Mouse (Mus musculus) brain, embryonic 14.5 days (tissue): ENCODE results near the gene Thoc5. TPM values are rescaled to one million over a fixed set of nuclear protein-coding genes. Genes with fewer than 3 reads are reported as not detected.

Experiments
- DNase-seq: peaks from one replicate; pipeline ENCODE4 v3.0.0-alpha.2; 2011; ENCODE audit warnings: low read depth
- CTCF ChIP-seq: fragments of 200-500 bp; IDR thresholded peaks from 2 replicates; pipeline ENCODE4 v1.5.1; 2012; ENCODE audit warnings: inconsistent platforms, mild to moderate bottlenecking, moderate library complexity, borderline replicate concordance; ENCODE audit not compliant: insufficient read depth, insufficient read length; ENCODE audit errors: extremely low read depth
- POLR2A ChIP-seq: fragments of 200-500 bp; IDR thresholded peaks from 2 replicates; pipeline ENCODE4 v1.6.1; 2012; ENCODE audit warnings: mild to moderate bottlenecking, inconsistent platforms, borderline replicate concordance; ENCODE audit not compliant: poor library complexity, insufficient read depth, insufficient read length, severe bottlenecking; ENCODE audit errors: extremely low read depth
- polyA plus RNA-seq: library from polyadenylated mRNA; depleted of rRNA; stranded (reverse); fragments of >200 nt; gene quantifications from 2 replicates; pipeline ENCODE4 v1.2.3, GENCODE M21; 2012

Thoc5 gene
- polyA plus RNA-seq, 1 experiment: 75.1 TPM

GRCm38 (mm10) chr11:4865645-4866251 is 29.4 kb upstream of the Thoc5 start:
- DNase-seq: peak; percentile 88
- peak; percentile 69; the same call in 1 of the 2 replicates for TF ChIP-seq CTCF
- TF ChIP-seq POLR2A: no peak

GRCm38 (mm10) chr11:4873755-4874475 is 21.2 kb upstream of the Thoc5 start, which contains the start of gene Nipsnap1:
Nipsnap1 (plus strand) TSS chr11:4873951.
- DNase-seq: peak; percentile 95
- TF ChIP-seq POLR2A (peak; percentile 65; the same call in 1 of the 2 replicates), CTCF (no peak)

GRCm38 (mm10) chr11:4874551-4874950 is 20.6 kb upstream of the Thoc5 start:
- no peak for TF ChIP-seq POLR2A
- TF ChIP-seq CTCF: no peak
- peak; percentile 28 for DNase-seq

GRCm38 (mm10) chr11:4881087-4881486 is 14.0 kb upstream of the Thoc5 start:
- DNase-seq: no peak
- no peak for TF ChIP-seq CTCF
- no peak for TF ChIP-seq POLR2A

GRCm38 (mm10) chr11:4882892-4883627 is 12.1 kb upstream of the Thoc5 start:
- TF ChIP-seq CTCF (peak; percentile 20; the same call in 1 of the 2 replicates), POLR2A (no peak)
- DNase-seq: peak; percentile 27

GRCm38 (mm10) chr11:4885385-4885903 is 9.7 kb upstream of the Thoc5 start:
- DNase-seq: peak; percentile 57
- TF ChIP-seq POLR2A (no peak), CTCF (peak; percentile 68; the same call in 1 of the 2 replicates)

GRCm38 (mm10) chr11:4886987-4887386 is 8.1 kb upstream of the Thoc5 start:
- no peak for TF ChIP-seq CTCF
- no peak for DNase-seq

- TF ChIP-seq CTCF (peak; percentile 58; the same call in 1 of the 2 replicates), POLR2A (no peak)
- peak; percentile 18 for DNase-seq
These were observed 5.3 kb downstream of the Thoc5 start for GRCm38 (mm10) chr11:4900437-4900836.

- DNase-seq: no peak
- no peak for TF ChIP-seq CTCF
- no peak for TF ChIP-seq POLR2A
These were observed 6.8 kb downstream of the Thoc5 start for GRCm38 (mm10) chr11:4901956-4902355.

- DNase-seq: no peak
- TF ChIP-seq CTCF (no peak), POLR2A (no peak)
These were observed 11.1 kb downstream of the Thoc5 start for GRCm38 (mm10) chr11:4906231-4906630.

- TF ChIP-seq CTCF (peak; percentile 78), POLR2A (no peak)
These were observed 20.9 kb downstream of the Thoc5 start for GRCm38 (mm10) chr11:4916068-4916467.

More at GRCm38 (mm10) chr11:4916068-4916467, 20.9 kb downstream of the Thoc5 start:
- DNase-seq: peak; percentile 75
